Mouse (Mus musculus): Measurements from ENCODE around the gene Gm20388. TPM values are rescaled to one million over a fixed set of nuclear protein-coding genes. Genes with fewer than 3 reads are reported as not detected.

Gene Gm20388
- polyA plus RNA-seq, 1 experiment from 2014 or later, result 7.4 TPM

GRCm38 (mm10) chr8:119967435-119967834 lies 56.8 kb downstream of the Gm20388 start:
- Histone ChIP-seq H3K9ac (no peak overlapping the region), H3K27me3 (no peaks in the 10 kb centered on the region), H3K9me3 (replicated peaks) (peaks cover 6% of the 10 kb centered on the region; the same call in 1 of the 2 replicates), H3K4me2 (no peak overlapping the region), H3K4me1 (peaks cover 5% of the 10 kb centered on the region), H3K36me3 (no peaks in the 10 kb centered on the region), H3K4me3 (replicated peaks) (no peak overlapping the region), H3K27ac (no peak overlapping the region)
- 92% methylated on average over 9 of the region's 9 CpGs for WGBS
- no peak for ATAC-seq (replicated peaks; ENCODE audit: low FRiP score)

- Histone ChIP-seq H3K4me3 (replicated peaks) (no peak overlapping the region), H3K27me3 (no peaks in the 10 kb centered on the region), H3K4me1 (peaks cover 9% of the 10 kb centered on the region), H3K4me2 (no peak overlapping the region), H3K9me3 (replicated peaks) (peaks cover 6% of the 10 kb centered on the region; the same call in 1 of the 2 replicates), H3K36me3 (no peaks in the 10 kb centered on the region), H3K27ac (no peak overlapping the region), H3K9ac (no peak overlapping the region)
- WGBS, result 68% methylated on average over 9 of the region's 9 CpGs
- ATAC-seq (replicated peaks; ENCODE audit: low FRiP score), result no peak
Measured at GRCm38 (mm10) chr8:119970169-119970568, 59.5 kb downstream of the Gm20388 start.

GRCm38 (mm10) chr8:119972558-119972957 lies 61.9 kb downstream of the Gm20388 start:
- H3K36me3 ChIP-seq, result no peaks in the 10 kb centered on the region
- H3K4me2 ChIP-seq, result no peak overlapping the region
- no peak overlapping the region for H3K4me3 ChIP-seq (replicated peaks)
- peaks cover 9% of the 10 kb centered on the region for H3K4me1 ChIP-seq
- no peaks in the 10 kb centered on the region for H3K27me3 ChIP-seq
- 59% methylated on average over 12 of the region's 12 CpGs for WGBS
- H3K9me3 ChIP-seq (replicated peaks), result peaks cover 2% of the 10 kb centered on the region; the same call in 1 of the 2 replicates
- H3K9ac ChIP-seq, result no peak overlapping the region
- no peak for ATAC-seq (replicated peaks; ENCODE audit: low FRiP score)
- peak overlapping the region; percentile 46; the same call in 1 of the 2 replicates for H3K27ac ChIP-seq

- no peaks in the 10 kb centered on the region for H3K27me3 ChIP-seq
- H3K4me3 ChIP-seq (replicated peaks), result no peak overlapping the region
- no peaks in the 10 kb centered on the region for H3K9me3 ChIP-seq (replicated peaks)
- no peaks in the 10 kb centered on the region for H3K36me3 ChIP-seq
- 71% methylated on average over 11 of the region's 11 CpGs for WGBS
- no peak overlapping the region for H3K9ac ChIP-seq
- no peak for ATAC-seq (replicated peaks; ENCODE audit: low FRiP score)
- H3K27ac ChIP-seq, result no peak overlapping the region
- no peak overlapping the region for H3K4me2 ChIP-seq
- no peaks in the 10 kb centered on the region for H3K4me1 ChIP-seq
Measured at GRCm38 (mm10) chr8:119978770-119979381, 68.2 kb downstream of the Gm20388 start.

- Histone ChIP-seq H3K4me2 (no peak overlapping the region), H3K27me3 (no peaks in the 10 kb centered on the region), H3K36me3 (no peaks in the 10 kb centered on the region), H3K4me1 (0 out of 2 replicates have a peak, but pooled peaks cover 2% of the 10 kb centered on the region), H3K4me3 (replicated peaks) (no peak overlapping the region), H3K27ac (no peak overlapping the region), H3K9ac (no peak overlapping the region), H3K9me3 (replicated peaks) (no peaks in the 10 kb centered on the region)
- 78% methylated on average over 4 of the region's 4 CpGs for whole genome bisulfite sequencing
- ATAC-seq (replicated peaks; ENCODE audit: low FRiP score), result no peak
Measured at GRCm38 (mm10) chr8:119981253-119981652, 70.6 kb downstream of the Gm20388 start.

- Histone ChIP-seq H3K27me3 (no peaks in the 10 kb centered on the region), H3K4me2 (no peak overlapping the region), H3K36me3 (no peaks in the 10 kb centered on the region), H3K27ac (no peak overlapping the region), H3K9ac (no peak overlapping the region), H3K9me3 (replicated peaks) (no peaks in the 10 kb centered on the region), H3K4me3 (replicated peaks) (no peak overlapping the region), H3K4me1 (peaks cover 14% of the 10 kb centered on the region)
- no peak for ATAC-seq (replicated peaks; ENCODE audit: low FRiP score)
Measured at GRCm38 (mm10) chr8:119984085-119984484, 73.4 kb downstream of the Gm20388 start.

GRCm38 (mm10) chr8:119986174-119986573 lies 75.5 kb downstream of the Gm20388 start:
- 56% methylated on average over 5 of the region's 5 CpGs for WGBS

GRCm38 (mm10) chr8:119988087-119988486 lies 77.4 kb downstream of the Gm20388 start:
- Histone ChIP-seq H3K27me3 (peaks cover 26% of the 10 kb centered on the region), H3K4me3 (replicated peaks) (no peak overlapping the region), H3K4me2 (no peak overlapping the region), H3K27ac (peak overlapping the region; percentile 28), H3K9me3 (replicated peaks) (no peaks in the 10 kb centered on the region), H3K36me3 (no peaks in the 10 kb centered on the region), H3K4me1 (peaks cover 27% of the 10 kb centered on the region), H3K9ac (no peak overlapping the region)
- WGBS, result 69% methylated on average over 15 of the region's 15 CpGs
- ATAC-seq (replicated peaks; ENCODE audit: low FRiP score), result no peak

More at GRCm38 (mm10) chr8:119986174-119986573, 75.5 kb downstream of the Gm20388 start:
- H3K4me1 ChIP-seq, result peaks cover 14% of the 10 kb centered on the region
- H3K4me2 ChIP-seq, result no peak overlapping the region
- H3K36me3 ChIP-seq, result no peaks in the 10 kb centered on the region
- no peak overlapping the region for H3K27ac ChIP-seq
- peaks cover 7% of the 10 kb centered on the region for H3K27me3 ChIP-seq
- H3K4me3 ChIP-seq (replicated peaks), result no peak overlapping the region
- H3K9ac ChIP-seq, result no peak overlapping the region
- ATAC-seq (replicated peaks; ENCODE audit: low FRiP score), result no peak
- H3K9me3 ChIP-seq (replicated peaks), result no peaks in the 10 kb centered on the region

GRCm38 (mm10) chr8:119992249-119992648 lies 81.6 kb downstream of the Gm20388 start, which contains the start of gene Crispld2:
TSS of gene Crispld2 (plus strand) at chr8:119992438.
- peak within 1 kb of the TSS; percentile 61 for H3K4me2 ChIP-seq
- H3K9me3 ChIP-seq (replicated peaks), result no peaks in the 10 kb centered on the region
- no peak within 1 kb of the TSS for H3K9ac ChIP-seq
- peaks cover 42% of the 10 kb centered on the region for H3K4me1 ChIP-seq
- ATAC-seq (replicated peaks; ENCODE audit: low FRiP score), result peak; percentile 89
- H3K27ac ChIP-seq, result no peak within 1 kb of the TSS
- peak within 1 kb of the TSS; percentile 38 for H3K4me3 ChIP-seq (replicated peaks)
- under 1% methylated on average over 25 of the region's 25 CpGs for WGBS
- no peaks in the 10 kb centered on the region for H3K36me3 ChIP-seq
- H3K27me3 ChIP-seq, result peaks cover 43% of the 10 kb centered on the region

GRCm38 (mm10) chr8:119994114-119994513 lies 83.5 kb downstream of the Gm20388 start:
- no peak overlapping the region for H3K27ac ChIP-seq
- H3K27me3 ChIP-seq, result peaks cover 43% of the 10 kb centered on the region
- H3K9ac ChIP-seq, result no peak overlapping the region
- WGBS, result 34% methylated on average over 7 of the region's 7 CpGs
- peak; percentile 17; the same call in 1 of the 2 replicates for ATAC-seq (replicated peaks; ENCODE audit: low FRiP score)
- no peaks in the 10 kb centered on the region for H3K9me3 ChIP-seq (replicated peaks)
- H3K4me3 ChIP-seq (replicated peaks), result no peak overlapping the region
- peak overlapping the region; percentile 12; the same call in 1 of the 2 replicates for H3K4me2 ChIP-seq
- H3K36me3 ChIP-seq, result no peaks in the 10 kb centered on the region
- H3K4me1 ChIP-seq, result peaks cover 40% of the 10 kb centered on the region

- Histone ChIP-seq H3K4me1 (peaks cover 40% of the 10 kb centered on the region), H3K9me3 (replicated peaks) (no peaks in the 10 kb centered on the region), H3K4me3 (replicated peaks) (no peak overlapping the region), H3K27ac (no peak overlapping the region), H3K4me2 (peak overlapping the region; percentile 12; the same call in 1 of the 2 replicates), H3K9ac (no peak overlapping the region), H3K36me3 (no peaks in the 10 kb centered on the region), H3K27me3 (peaks cover 43% of the 10 kb centered on the region)
- 0 out of 2 replicates have a peak, but pooled peaks have one; percentile 4 for ATAC-seq (replicated peaks; ENCODE audit: low FRiP score)
- 40% methylated on average over 6 of the region's 6 CpGs for WGBS
Measured at GRCm38 (mm10) chr8:119994556-119994955, 83.9 kb downstream of the Gm20388 start.

GRCm38 (mm10) chr8:119997266-119997665 lies 86.6 kb downstream of the Gm20388 start:
- Histone ChIP-seq H3K4me3 (replicated peaks) (no peak overlapping the region), H3K4me1 (peaks cover 52% of the 10 kb centered on the region), H3K27ac (no peak overlapping the region), H3K4me2 (no peak overlapping the region), H3K27me3 (peaks cover 25% of the 10 kb centered on the region), H3K36me3 (no peaks in the 10 kb centered on the region), H3K9me3 (replicated peaks) (no peaks in the 10 kb centered on the region), H3K9ac (no peak overlapping the region)
- ATAC-seq (replicated peaks; ENCODE audit: low FRiP score), result no peak
- WGBS, result 85% methylated on average over 4 of the region's 4 CpGs
